9 mouse cellular contexts compared by ENCODE assay signal in the genomic region with DNA sequence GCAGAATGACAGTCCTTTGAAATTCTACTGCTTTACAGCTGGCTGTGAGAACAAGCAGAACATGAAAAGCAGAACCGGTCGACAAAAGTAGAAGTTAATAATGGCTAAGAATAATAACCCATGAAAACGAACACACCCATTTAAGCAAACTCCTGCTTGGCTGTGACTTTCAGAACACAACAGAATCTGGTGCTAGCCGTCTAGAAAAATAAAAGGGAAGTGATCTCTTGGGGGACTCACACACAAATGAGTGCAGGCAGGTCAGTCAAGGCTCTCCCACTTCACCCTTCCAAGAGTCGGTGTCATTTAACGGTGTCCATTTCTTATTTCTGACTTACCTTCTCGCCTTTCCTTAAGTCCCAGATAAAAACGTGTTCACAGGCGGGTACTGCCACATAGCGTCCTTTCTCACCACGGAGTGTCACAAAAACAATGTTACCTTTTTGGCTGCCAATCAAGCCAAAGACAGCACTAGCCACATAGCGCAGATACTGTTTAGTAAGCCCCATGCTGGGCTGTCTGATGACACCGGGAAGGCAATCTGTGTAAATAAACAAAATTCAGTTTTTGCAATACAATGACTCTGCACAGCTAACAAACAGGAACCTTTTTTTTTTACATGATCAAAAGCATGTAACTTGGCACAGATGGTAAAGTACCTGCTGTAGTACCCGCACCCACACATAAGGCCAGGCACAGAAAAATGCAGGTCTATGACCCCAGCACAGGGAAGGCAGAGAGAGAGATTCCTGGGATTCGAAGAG. TPM values are rescaled to one million over a fixed set of nuclear protein-coding genes. Genes with fewer than 3 reads are reported as not detected.
DNase-seq lines count a peak whose midpoint lies in the region; ATAC-seq and TF ChIP-seq lines count a peak whose summit lies in the region.
"Had no signal": no experiment of that assay in that cellular context is flagged by ENCODE, and none has a peak within 500 bp of the region (broad histone marks: within the 10 kb centered on the region; RNA-seq: fewer than 3 reads in every experiment).

No protein-coding gene starts in this region.

- no peak for TF ChIP-seq POLR2A in myocyte (IDR thresholded peaks at IDR 0.05; ENCODE audit: insufficient read length, low read depth)

- no peak for TF ChIP-seq CTCF in intestine, postnatal 0 days (IDR thresholded peaks at IDR 0.05; ENCODE audit: low read depth)

- 79% methylated on average over 15 of the region's 15 CpGs for WGBS in kidney, embryonic 16.5 days
- 84% methylated on average over 15 of the region's 15 CpGs for WGBS in embryonic facial prominence, embryonic 12.5 days
- WGBS in intestine, postnatal 0 days, result 83% methylated on average over 15 of the region's 15 CpGs

- peak overlapping the region; percentile 86; the same call in 1 of the 2 replicates for H3K9ac ChIP-seq in kidney, embryonic 16.5 days (replicated peaks; ENCODE audit: low read length)
- peak overlapping the region; percentile 82; the same call in 1 of the 2 replicates for H3K9ac ChIP-seq in embryonic facial prominence, embryonic 12.5 days
- peak overlapping the region; percentile 83; the same call in 1 of the 2 replicates for H3K9ac ChIP-seq in intestine, postnatal 0 days (ENCODE audit: low read depth, low read length)

- H3K36me3 ChIP-seq in kidney, embryonic 16.5 days (ENCODE audit: insufficient read depth, low read length), result peaks cover 21% of the 10 kb centered on the region
- H3K36me3 ChIP-seq in embryonic facial prominence, embryonic 12.5 days, result peaks cover 30% of the 10 kb centered on the region
- H3K36me3 ChIP-seq in intestine, postnatal 0 days (ENCODE audit: control insufficient read depth, insufficient read depth), result peaks cover 25% of the 10 kb centered on the region
- peaks cover 14% of the 10 kb centered on the region for H3K36me3 ChIP-seq in myocyte (ENCODE audit: control insufficient read depth, insufficient read depth)

- H3K9me3 ChIP-seq in kidney, embryonic 16.5 days (ENCODE audit: low read length), result no peaks in the 10 kb centered on the region
- H3K9me3 ChIP-seq in embryonic facial prominence, embryonic 12.5 days, result no peaks in the 10 kb centered on the region
- no peaks in the 10 kb centered on the region for H3K9me3 ChIP-seq in intestine, postnatal 0 days (ENCODE audit: control insufficient read depth)

- H3K79me2 ChIP-seq in myocyte (ENCODE audit: control insufficient read depth, insufficient read depth), result peaks cover 26% of the 10 kb centered on the region

- no peak for DNase-seq in kidney, adult 9 months
- DNase-seq in MN1 (ENCODE audit: low spot score), result no peak
- DNase-seq in left cerebral cortex, adult 8-10 months (ENCODE audit: low spot score in 2 of 2), result no peak
- DNase-seq in urinary bladder, postnatal 14 days (ENCODE audit: low spot score), result no peak
- DNase-seq: kidney, adult 11 months had no signal

- no peak overlapping the region for H3ac ChIP-seq in myocyte (ENCODE audit: control insufficient read depth, insufficient read length)

- no peak for ATAC-seq in kidney, embryonic 16.5 days (ENCODE audit: low FRiP score, low TSS enrichment)
- ATAC-seq in embryonic facial prominence, embryonic 12.5 days (ENCODE audit: insufficient number of reproducible peaks, insufficient read depth, low FRiP score, low TSS enrichment), result no peak
- ATAC-seq in intestine, postnatal 0 days, result no peak

- no peak overlapping the region for H3K27ac ChIP-seq in kidney, embryonic 16.5 days (ENCODE audit: low read length)
- no peak overlapping the region for H3K27ac ChIP-seq in embryonic facial prominence, embryonic 12.5 days
- no peak overlapping the region for H3K27ac ChIP-seq in intestine, postnatal 0 days (ENCODE audit: low read depth, low read length)

- no peaks in the 10 kb centered on the region for H3K27me3 ChIP-seq in kidney, embryonic 16.5 days (ENCODE audit: insufficient read depth, low read length)
- no peaks in the 10 kb centered on the region for H3K27me3 ChIP-seq in embryonic facial prominence, embryonic 12.5 days
- no peaks in the 10 kb centered on the region for H3K27me3 ChIP-seq in intestine, postnatal 0 days (replicated peaks; ENCODE audit: control insufficient read depth, insufficient read depth, low read length)
- H3K27me3 ChIP-seq in myocyte (ENCODE audit: control insufficient read depth, insufficient read depth, insufficient read length), result no peaks in the 10 kb centered on the region

- peaks cover 9% of the 10 kb centered on the region for H3K4me1 ChIP-seq in kidney, embryonic 16.5 days (ENCODE audit: insufficient read depth, low read length)
- peaks cover 9% of the 10 kb centered on the region for H3K4me1 ChIP-seq in embryonic facial prominence, embryonic 12.5 days
- peaks cover 4% of the 10 kb centered on the region; the same call in 1 of the 2 replicates for H3K4me1 ChIP-seq in intestine, postnatal 0 days (replicated peaks; ENCODE audit: control insufficient read depth, insufficient read depth, low read length)

- peak overlapping the region; percentile 73 for H3K4me2 ChIP-seq in kidney, embryonic 16.5 days (replicated peaks; ENCODE audit: low read depth, low read length)
- peak overlapping the region; percentile 81 for H3K4me2 ChIP-seq in embryonic facial prominence, embryonic 12.5 days (replicated peaks)
- H3K4me2 ChIP-seq in intestine, postnatal 0 days (replicated peaks; ENCODE audit: low read depth), result peak overlapping the region; percentile 90
- H3K4me2 ChIP-seq in myocyte (ENCODE audit: low read depth), result peak overlapping the region; percentile 84

- H3K4me3 ChIP-seq in kidney, embryonic 16.5 days (ENCODE audit: low read length), result peak overlapping the region; percentile 93
- H3K4me3 ChIP-seq in embryonic facial prominence, embryonic 12.5 days, result peak overlapping the region; percentile 74
- peak overlapping the region; percentile 70 for H3K4me3 ChIP-seq in intestine, postnatal 0 days (ENCODE audit: low read depth, low read length)
- peak overlapping the region; percentile 79 for H3K4me3 ChIP-seq in myocyte

TF ChIP-seq in myocyte, 11 proteins besides CTCF, POLR2A, EP300 and RAD21:
- TF ChIP-seq MYOD1 (IDR thresholded peaks at IDR 0.05; ENCODE audit: control insufficient read depth in 1 of 3, insufficient read length in 2 of 3, low read depth in 2 of 3) (no peak), MYOG (IDR thresholded peaks at IDR 0.05; ENCODE audit: control insufficient read depth in 1 of 3, insufficient read depth in 1 of 3, insufficient read length in 2 of 3, low read depth in 2 of 3) (no peak), CEBPB (IDR thresholded peaks at IDR 0.05; ENCODE audit: insufficient read depth, poor library complexity, severe bottlenecking) (no peak), SRF (IDR thresholded peaks at IDR 0.05; ENCODE audit: control insufficient read depth, insufficient read length, low read depth) (no peak), USF1 (IDR thresholded peaks at IDR 0.05; ENCODE audit: low read depth) (no peak), TCF12 (IDR thresholded peaks at IDR 0.05; ENCODE audit: insufficient read depth, poor library complexity, severe bottlenecking) (no peak), MAX (IDR thresholded peaks at IDR 0.05; ENCODE audit: low read depth) (no peak)

RNA-seq across cellular contexts. Expression of gene Gdap2, which starts 1.3 kb away (rescaled TPM):
- 26.1 and 31.2 TPM in 2 replicates for polyA plus RNA-seq in kidney, embryonic 16.5 days (2015; fragmentation: Nextera tagmentation; extraction: Ambion mirVana)
- 28.2 and 30.5 TPM in 2 replicates for polyA plus RNA-seq in embryonic facial prominence, embryonic 12.5 days (2016; fragmentation: Nextera tagmentation; extraction: Ambion mirVana)
- polyA plus RNA-seq in intestine, postnatal 0 days (2015; fragmentation: Nextera tagmentation; extraction: Ambion mirVana), result 65.6 TPM in 2 replicates
- polyA plus RNA-seq in myocyte (2012; fragmentation: generic; extraction: Trizol), result 8.8 TPM
- total RNA-seq in left cerebral cortex, adult 8-10 months (2022), result 10 to 100 TPM; 30.3 to 36.4 (median 33.4) TPM

RNA-seq across cellular contexts. Expression of gene Wdr3, which starts 1.3 kb away (rescaled TPM):
- 53.7 and 55.2 TPM in 2 replicates for polyA plus RNA-seq in kidney, embryonic 16.5 days (2015; fragmentation: Nextera tagmentation; extraction: Ambion mirVana)
- 47.9 and 53.0 TPM in 2 replicates for polyA plus RNA-seq in embryonic facial prominence, embryonic 12.5 days (2016; fragmentation: Nextera tagmentation; extraction: Ambion mirVana)
- polyA plus RNA-seq in intestine, postnatal 0 days (2015; fragmentation: Nextera tagmentation; extraction: Ambion mirVana), result 10.1 TPM in 2 replicates
- polyA plus RNA-seq in myocyte (2012; fragmentation: generic; extraction: Trizol), result 17.7 TPM
- 10 to 100 TPM; 19.4 to 28.6 (median 23.5) TPM for total RNA-seq in left cerebral cortex, adult 8-10 months (2022)
